ENCODE assay signal across 9 mouse cellular contexts in the genomic region with DNA sequence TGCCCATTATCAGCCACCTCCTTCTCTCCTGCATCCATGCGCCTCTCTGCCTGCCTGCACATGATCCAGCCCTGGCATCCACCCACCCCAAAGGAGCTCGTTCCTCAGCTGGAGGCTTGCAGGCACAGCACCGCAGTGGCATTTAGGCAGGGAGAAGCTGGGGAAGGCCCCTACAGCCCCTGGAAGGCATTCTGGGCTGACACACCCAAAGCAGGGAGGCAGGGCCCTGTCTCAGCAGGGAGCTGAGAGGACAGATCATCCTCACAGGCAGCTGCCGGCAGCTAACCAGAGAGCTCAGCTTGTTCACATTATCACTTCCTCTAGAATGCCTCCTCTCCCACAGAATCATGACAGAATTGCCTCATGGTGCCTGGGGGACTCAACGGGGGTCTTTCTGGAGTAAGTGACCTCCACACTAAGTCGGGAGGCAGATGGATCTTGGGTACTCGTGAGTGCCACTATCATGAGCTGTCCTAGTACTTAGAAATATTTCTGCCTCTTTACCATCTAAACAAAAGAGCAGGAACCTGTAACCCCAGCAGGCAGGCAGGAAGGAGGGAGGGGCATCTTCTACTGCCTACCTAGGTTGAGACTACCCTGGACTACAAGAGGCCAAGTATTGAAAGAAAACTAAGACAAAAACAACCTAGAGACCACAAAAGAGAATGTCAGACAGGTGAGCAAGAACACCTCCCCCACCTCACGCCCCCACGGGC.
A peak's percentile ranks its signal among the peaks of the same experiment; 100 is the strongest.
DNase-seq lines count a peak whose midpoint lies in the region; ATAC-seq lines count a peak whose summit lies in the region.
"Had no signal": no experiment of that assay in that cellular context is flagged by ENCODE, and none has a peak within 500 bp of the region (broad histone marks: within the 10 kb centered on the region; RNA-seq: fewer than 3 reads in every experiment).

No protein-coding gene starts in this region.

- H3K9ac ChIP-seq in neural tube, embryonic 13.5 days: 0 out of 2 replicates have a peak overlapping the region, but pooled peaks have one; percentile 8
- H3K9ac ChIP-seq in neural tube, embryonic 15.5 days (replicated peaks): no peak overlapping the region
- H3K9ac ChIP-seq: forebrain, embryonic 15.5 days had no signal

- DNase-seq in frontal cortex, postnatal 14 days (ENCODE audit: low spot score in 2 of 2): no peak
- DNase-seq in brain, adult 2 months (ENCODE audit: low read depth, low spot score): peak; percentile 72
- DNase-seq in thymus, postnatal 10 days (ENCODE audit: low spot score in 2 of 2): peak; percentile 7 to 11
- no peak for DNase-seq in testis, postnatal 14 days (ENCODE audit: low spot score)
- DNase-seq in gastrocnemius, postnatal 4 days (ENCODE audit: low spot score in 2 of 2): no peak

- no peak overlapping the region for H3K4me3 ChIP-seq in neural tube, embryonic 13.5 days
- no peak overlapping the region for H3K4me3 ChIP-seq in neural tube, embryonic 15.5 days (replicated peaks)
- H3K4me3 ChIP-seq: forebrain, embryonic 15.5 days had no signal

- ATAC-seq in frontal cortex, adult (ENCODE audit: low TSS enrichment): peak; percentile 65
- ATAC-seq in neural tube, embryonic 13.5 days (ENCODE audit: low read depth): no peak
- no peak for ATAC-seq in neural tube, embryonic 15.5 days (ENCODE audit: low FRiP score)

- H3K27me3 ChIP-seq in neural tube, embryonic 13.5 days: no peaks in the 10 kb centered on the region
- H3K27me3 ChIP-seq in neural tube, embryonic 15.5 days (replicated peaks): no peaks in the 10 kb centered on the region
- H3K27me3 ChIP-seq: forebrain, embryonic 15.5 days had no signal

- no peaks in the 10 kb centered on the region for H3K36me3 ChIP-seq in neural tube, embryonic 13.5 days
- H3K36me3 ChIP-seq in neural tube, embryonic 15.5 days: no peaks in the 10 kb centered on the region
- H3K36me3 ChIP-seq: forebrain, embryonic 15.5 days had no signal

- WGBS in neural tube, embryonic 13.5 days: 30% methylated on average over 9 of the region's 9 CpGs
- 24% methylated on average over 9 of the region's 9 CpGs for WGBS in neural tube, embryonic 15.5 days

- no peak overlapping the region for H3K4me2 ChIP-seq in neural tube, embryonic 13.5 days
- H3K4me2 ChIP-seq in neural tube, embryonic 15.5 days: no peak overlapping the region
- H3K4me2 ChIP-seq: forebrain, embryonic 15.5 days had no signal

- H3K9me3 ChIP-seq in neural tube, embryonic 13.5 days: no peaks in the 10 kb centered on the region
- no peaks in the 10 kb centered on the region for H3K9me3 ChIP-seq in neural tube, embryonic 15.5 days (replicated peaks)
- H3K9me3 ChIP-seq: forebrain, embryonic 15.5 days had no signal

- H3K27ac ChIP-seq in neural tube, embryonic 13.5 days (replicated peaks): no peak overlapping the region
- H3K27ac ChIP-seq in neural tube, embryonic 15.5 days (replicated peaks): no peak overlapping the region
- H3K27ac ChIP-seq: forebrain, embryonic 15.5 days had no signal

- H3K4me1 ChIP-seq in neural tube, embryonic 13.5 days (replicated peaks): peaks cover 10% of the 10 kb centered on the region
- H3K4me1 ChIP-seq in neural tube, embryonic 15.5 days: peaks cover 7% of the 10 kb centered on the region; the same call in 1 of the 2 replicates
- H3K4me1 ChIP-seq: forebrain, embryonic 15.5 days had no signal

Comparison
In these comparisons a context has a peak if more than half of its experiments do, and no peak if none do; other contexts are left out.
1. DNase-seq: peak in brain, adult 2 months (single experiment) and thymus, postnatal 10 days (2 of 2); none in frontal cortex, postnatal 14 days (0 of 2), testis, postnatal 14 days (single experiment) and gastrocnemius, postnatal 4 days (0 of 2).